Mouse (Mus musculus) kidney, adult 11 months (tissue): ENCODE data around the gene Apba2.

Experiments used
- DNase-seq: peaks from one replicate; pipeline ENCODE4 v3.0.0; 2022

Apba2 gene

GRCm38 (mm10) chr7:64533374-64533773 lies 31.9 kb downstream of the Apba2 start:
- no peak for DNase-seq

GRCm38 (mm10) chr7:64535269-64535668 lies 33.8 kb downstream of the Apba2 start:
- no peak for DNase-seq

- no peak for DNase-seq
These were observed 38.1 kb downstream of the Apba2 start for GRCm38 (mm10) chr7:64539450-64540148.

GRCm38 (mm10) chr7:64546801-64547200 lies 45.3 kb downstream of the Apba2 start:
- DNase-seq = no peak

GRCm38 (mm10) chr7:64550856-64551255 lies 49.4 kb downstream of the Apba2 start:
- no peak for DNase-seq

- no peak for DNase-seq
These were observed 51.2 kb downstream of the Apba2 start for GRCm38 (mm10) chr7:64552523-64553190.

- DNase-seq = peak; percentile 12
These were observed 60.4 kb downstream of the Apba2 start for GRCm38 (mm10) chr7:64561711-64562498.

- DNase-seq = no peak
These were observed 63.5 kb downstream of the Apba2 start for GRCm38 (mm10) chr7:64564891-64565571.

- no peak for DNase-seq
These were observed 65.1 kb downstream of the Apba2 start for GRCm38 (mm10) chr7:64566371-64567243.

GRCm38 (mm10) chr7:64568722-64569121 lies 67.2 kb downstream of the Apba2 start:
- no peak for DNase-seq

- no peak for DNase-seq
These were observed 68.2 kb downstream of the Apba2 start for GRCm38 (mm10) chr7:64569676-64570075.

GRCm38 (mm10) chr7:64570914-64571313 lies 69.4 kb downstream of the Apba2 start:
- DNase-seq = no peak

GRCm38 (mm10) chr7:64574144-64574543 lies 72.6 kb downstream of the Apba2 start:
- DNase-seq = no peak

- DNase-seq = no peak
These were observed 75.0 kb downstream of the Apba2 start for GRCm38 (mm10) chr7:64576519-64576951.

GRCm38 (mm10) chr7:64578176-64578575 lies 76.7 kb downstream of the Apba2 start:
- peak; percentile 3 for DNase-seq

GRCm38 (mm10) chr7:64579887-64580286 lies 78.4 kb downstream of the Apba2 start:
- no peak for DNase-seq

- no peak for DNase-seq
These were observed 78.8 kb downstream of the Apba2 start for GRCm38 (mm10) chr7:64580293-64580692.

- no peak for DNase-seq
These were observed 80.9 kb downstream of the Apba2 start for GRCm38 (mm10) chr7:64582358-64582757.

GRCm38 (mm10) chr7:64583670-64584121 lies 82.2 kb downstream of the Apba2 start:
- DNase-seq = no peak

- no peak for DNase-seq
These were observed 84.6 kb downstream of the Apba2 start for GRCm38 (mm10) chr7:64586133-64586532.

GRCm38 (mm10) chr7:64586571-64586970 lies 85.1 kb downstream of the Apba2 start:
- no peak for DNase-seq
